Mouse (Mus musculus): ENCODE data around the gene Kirrel3. TPM values are rescaled to one million over a fixed set of nuclear protein-coding genes. Genes with fewer than 3 reads are reported as not detected.

Kirrel3 gene
- polyA plus RNA-seq, 1 experiment from 2014 or later: 2.5 TPM

DNA sequence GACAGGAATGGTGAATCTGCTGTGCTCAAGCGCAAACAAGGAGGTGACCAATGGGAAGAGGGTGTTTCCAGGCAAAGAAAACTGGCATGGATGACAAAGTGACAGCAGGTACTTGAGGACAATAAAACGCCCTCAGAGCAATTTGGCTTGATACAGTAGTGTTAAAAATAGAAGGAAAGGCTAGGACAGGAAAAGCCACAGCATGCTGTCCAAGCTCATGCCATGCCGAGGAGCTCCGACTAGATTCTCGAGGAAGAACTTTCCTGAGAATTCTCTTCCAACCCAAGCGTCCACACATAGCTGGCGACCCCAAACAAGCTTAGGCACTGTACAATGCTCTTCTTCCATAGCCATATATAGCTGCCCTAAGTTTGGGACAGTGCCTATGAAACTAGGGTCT, 263.5 kb downstream of the Kirrel3 start:
- DNase-seq (ENCODE audit: low spot score) (no peak), ATAC-seq (replicated peaks; ENCODE audit: insufficient number of reproducible peaks, low FRiP score, low TSS enrichment, low read depth) (no peak)
- no peak overlapping the region for H3K9ac ChIP-seq (replicated peaks; ENCODE audit: low read length)
- no peak overlapping the region for H3K4me3 ChIP-seq (ENCODE audit: low read depth, low read length)
- no peaks in the 10 kb centered on the region for H3K27me3 ChIP-seq (ENCODE audit: control insufficient read depth, insufficient read depth, low read length)
- no peak overlapping the region for H3K4me2 ChIP-seq (ENCODE audit: low read depth, low read length)
- H3K4me1 ChIP-seq (ENCODE audit: control insufficient read depth, insufficient read depth, low read length): no peaks in the 10 kb centered on the region
- no peaks in the 10 kb centered on the region for H3K36me3 ChIP-seq (replicated peaks; ENCODE audit: control insufficient read depth, insufficient read depth, low read depth, low read length)
- no peak overlapping the region for H3K27ac ChIP-seq (replicated peaks; ENCODE audit: low read depth, low read length)
- WGBS: 87% methylated on average over 7 of the region's 7 CpGs
- H3K9me3 ChIP-seq (replicated peaks; ENCODE audit: control insufficient read depth, low read length): no peaks in the 10 kb centered on the region

GRCm38 (mm10) chr9:34749877-34750276, 264.2 kb downstream of the Kirrel3 start:
- WGBS: 80% methylated on average over 4 of the region's 4 CpGs
- Histone ChIP-seq H3K36me3 (replicated peaks; ENCODE audit: control insufficient read depth, insufficient read depth, low read depth, low read length) (no peaks in the 10 kb centered on the region), H3K4me2 (ENCODE audit: low read depth, low read length) (no peak overlapping the region), H3K27me3 (ENCODE audit: control insufficient read depth, insufficient read depth, low read length) (no peaks in the 10 kb centered on the region), H3K9me3 (replicated peaks; ENCODE audit: control insufficient read depth, low read length) (no peaks in the 10 kb centered on the region), H3K4me3 (ENCODE audit: low read depth, low read length) (no peak overlapping the region), H3K9ac (replicated peaks; ENCODE audit: low read length) (no peak overlapping the region), H3K27ac (replicated peaks; ENCODE audit: low read depth, low read length) (no peak overlapping the region), H3K4me1 (ENCODE audit: control insufficient read depth, insufficient read depth, low read length) (no peaks in the 10 kb centered on the region)
- ATAC-seq (replicated peaks; ENCODE audit: insufficient number of reproducible peaks, low FRiP score, low TSS enrichment, low read depth): no peak
- no peak for DNase-seq (ENCODE audit: low spot score)

DNA sequence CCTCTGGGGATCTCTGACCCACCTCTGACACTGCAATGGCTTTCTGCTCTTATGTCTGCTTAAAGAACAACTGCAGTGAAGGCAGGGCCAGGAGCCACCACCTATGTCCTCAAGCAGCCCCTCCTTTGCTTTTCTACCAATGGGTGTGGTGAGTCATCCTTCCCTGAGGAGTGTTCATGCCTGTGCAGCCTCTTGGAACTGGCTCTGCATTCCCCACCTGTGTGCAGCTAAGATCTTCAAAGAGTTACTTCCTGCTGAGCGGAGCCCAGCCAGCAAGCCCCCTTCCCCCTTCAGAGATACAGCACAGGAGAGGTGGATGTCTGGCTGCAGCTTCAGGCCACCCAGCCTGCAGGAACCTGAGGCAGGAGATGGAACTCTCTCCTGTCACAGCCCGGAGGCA, 265.2 kb downstream of the Kirrel3 start:
- Histone ChIP-seq H3K4me1 (ENCODE audit: control insufficient read depth, insufficient read depth, low read length) (no peaks in the 10 kb centered on the region), H3K9me3 (replicated peaks; ENCODE audit: control insufficient read depth, low read length) (no peaks in the 10 kb centered on the region)
- WGBS: 42% methylated on average over 2 of the region's 2 CpGs

DNA sequence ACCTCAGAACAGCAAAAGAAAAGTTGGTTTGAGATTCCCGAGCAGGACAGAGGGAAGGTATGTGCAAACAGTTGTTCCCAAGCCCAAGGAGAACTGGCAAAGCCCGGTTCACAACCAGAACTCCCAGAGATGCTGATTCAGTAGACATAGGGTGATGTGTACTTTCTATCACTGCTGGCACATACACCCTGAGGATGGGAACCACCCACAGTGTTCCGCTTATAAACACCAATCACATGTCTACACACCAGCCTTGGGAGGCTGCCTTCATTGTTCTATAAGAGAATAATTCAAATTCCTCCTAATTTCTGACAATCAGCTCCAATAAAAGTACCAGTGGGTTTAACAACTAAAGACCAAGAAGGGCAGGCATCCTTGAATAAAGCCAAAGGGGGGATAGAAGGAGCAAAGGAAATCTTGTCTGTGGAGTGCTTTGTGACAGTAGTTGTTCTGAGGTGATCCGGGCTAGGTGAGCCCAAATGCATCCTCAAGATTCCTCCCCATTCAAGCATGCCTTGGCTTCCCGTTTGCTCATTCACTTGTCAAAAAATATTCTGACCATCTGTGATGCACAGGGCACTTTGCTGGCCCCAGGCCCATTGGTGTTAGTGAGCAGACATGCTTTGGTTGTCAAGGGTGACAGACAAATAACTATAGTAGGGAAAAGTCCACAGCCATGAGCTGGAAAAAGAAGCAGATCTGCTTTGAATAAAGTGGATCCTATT, 266.5 kb downstream of the Kirrel3 start:
- Histone ChIP-seq H3K27me3 (ENCODE audit: control insufficient read depth, insufficient read depth, low read length) (no peaks in the 10 kb centered on the region), H3K4me3 (ENCODE audit: low read depth, low read length) (no peak overlapping the region), H3K9ac (replicated peaks; ENCODE audit: low read length) (no peak overlapping the region), H3K9me3 (replicated peaks; ENCODE audit: control insufficient read depth, low read length) (no peaks in the 10 kb centered on the region), H3K36me3 (replicated peaks; ENCODE audit: control insufficient read depth, insufficient read depth, low read depth, low read length) (no peaks in the 10 kb centered on the region), H3K27ac (replicated peaks; ENCODE audit: low read depth, low read length) (no peak overlapping the region), H3K4me2 (ENCODE audit: low read depth, low read length) (no peak overlapping the region), H3K4me1 (ENCODE audit: control insufficient read depth, insufficient read depth, low read length) (no peaks in the 10 kb centered on the region)
- ATAC-seq (replicated peaks; ENCODE audit: insufficient number of reproducible peaks, low FRiP score, low TSS enrichment, low read depth) (no peak), DNase-seq (ENCODE audit: low spot score) (no peak)
- WGBS: 87% methylated on average over 5 of the region's 5 CpGs

More for the DNA sequence above, 265.2 kb downstream of the Kirrel3 start:
- H3K27me3 ChIP-seq (ENCODE audit: control insufficient read depth, insufficient read depth, low read length): no peaks in the 10 kb centered on the region
- no peak overlapping the region for H3K9ac ChIP-seq (replicated peaks; ENCODE audit: low read length)
- no peaks in the 10 kb centered on the region for H3K36me3 ChIP-seq (replicated peaks; ENCODE audit: control insufficient read depth, insufficient read depth, low read depth, low read length)
- DNase-seq (ENCODE audit: low spot score): no peak
- no peak for ATAC-seq (replicated peaks; ENCODE audit: insufficient number of reproducible peaks, low FRiP score, low TSS enrichment, low read depth)
- no peak overlapping the region for H3K27ac ChIP-seq (replicated peaks; ENCODE audit: low read depth, low read length)
- H3K4me2 ChIP-seq (ENCODE audit: low read depth, low read length): no peak overlapping the region
- H3K4me3 ChIP-seq (ENCODE audit: low read depth, low read length): no peak overlapping the region

- 20% methylated on average over 4 of the region's 4 CpGs for WGBS
- H3K9ac ChIP-seq (replicated peaks; ENCODE audit: low read length): no peak overlapping the region
- no peaks in the 10 kb centered on the region for H3K4me1 ChIP-seq (ENCODE audit: control insufficient read depth, insufficient read depth, low read length)
- H3K27ac ChIP-seq (replicated peaks; ENCODE audit: low read depth, low read length): no peak overlapping the region
- no peaks in the 10 kb centered on the region for H3K27me3 ChIP-seq (ENCODE audit: control insufficient read depth, insufficient read depth, low read length)
- no peak overlapping the region for H3K4me2 ChIP-seq (ENCODE audit: low read depth, low read length)
- DNase-seq (ENCODE audit: low spot score): peak; percentile 77
- H3K4me3 ChIP-seq (ENCODE audit: low read depth, low read length): no peak overlapping the region
- H3K9me3 ChIP-seq (replicated peaks; ENCODE audit: control insufficient read depth, low read length): no peaks in the 10 kb centered on the region
- H3K36me3 ChIP-seq (replicated peaks; ENCODE audit: control insufficient read depth, insufficient read depth, low read depth, low read length): no peaks in the 10 kb centered on the region
- no peak for ATAC-seq (replicated peaks; ENCODE audit: insufficient number of reproducible peaks, low FRiP score, low TSS enrichment, low read depth)
These were observed 267.1 kb downstream of the Kirrel3 start for GRCm38 (mm10) chr9:34752801-34753170.

GRCm38 (mm10) chr9:34753891-34754290, 268.2 kb downstream of the Kirrel3 start:
- ATAC-seq (replicated peaks; ENCODE audit: insufficient number of reproducible peaks, low FRiP score, low TSS enrichment, low read depth) (no peak), DNase-seq (ENCODE audit: low spot score) (no peak)
- H3K9ac ChIP-seq (replicated peaks; ENCODE audit: low read length): no peak overlapping the region
- 76% methylated on average over 5 of the region's 5 CpGs for WGBS
- no peak overlapping the region for H3K4me3 ChIP-seq (ENCODE audit: low read depth, low read length)
- H3K27me3 ChIP-seq (ENCODE audit: control insufficient read depth, insufficient read depth, low read length): no peaks in the 10 kb centered on the region
- no peaks in the 10 kb centered on the region for H3K4me1 ChIP-seq (ENCODE audit: control insufficient read depth, insufficient read depth, low read length)
- H3K27ac ChIP-seq (replicated peaks; ENCODE audit: low read depth, low read length): no peak overlapping the region
- H3K9me3 ChIP-seq (replicated peaks; ENCODE audit: control insufficient read depth, low read length): no peaks in the 10 kb centered on the region
- no peak overlapping the region for H3K4me2 ChIP-seq (ENCODE audit: low read depth, low read length)
- H3K36me3 ChIP-seq (replicated peaks; ENCODE audit: control insufficient read depth, insufficient read depth, low read depth, low read length): no peaks in the 10 kb centered on the region

DNA sequence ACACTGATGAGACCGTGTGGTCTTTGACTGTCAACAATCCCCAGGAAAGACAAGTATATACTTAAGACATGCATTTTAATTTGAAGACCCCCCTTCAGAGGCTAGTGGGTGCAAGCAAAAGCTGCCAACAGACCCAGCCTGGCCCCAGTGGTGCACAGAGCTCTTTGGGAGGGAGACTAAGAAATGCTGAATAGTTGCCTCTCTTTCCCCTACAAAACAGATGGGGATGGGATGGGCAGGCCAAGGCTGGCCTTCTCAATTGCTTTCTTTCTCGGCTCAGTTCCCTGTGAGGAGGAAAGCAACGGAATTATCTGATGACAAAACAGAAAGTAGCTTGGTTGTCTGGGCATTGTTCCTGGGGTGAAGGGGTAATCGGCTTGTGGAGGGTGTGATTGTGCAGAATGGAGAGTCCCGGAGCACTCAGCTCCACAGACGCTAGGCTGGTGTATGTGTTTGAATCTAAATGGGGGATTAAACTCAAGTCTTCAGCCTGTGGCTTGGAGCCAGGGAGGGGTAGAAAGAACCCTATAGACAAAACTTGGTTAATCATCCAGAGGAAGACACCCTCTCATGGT, 268.9 kb downstream of the Kirrel3 start:
- H3K9me3 ChIP-seq (replicated peaks; ENCODE audit: control insufficient read depth, low read length): no peaks in the 10 kb centered on the region
- no peak overlapping the region for H3K27ac ChIP-seq (replicated peaks; ENCODE audit: low read depth, low read length)
- ATAC-seq (replicated peaks; ENCODE audit: insufficient number of reproducible peaks, low FRiP score, low TSS enrichment, low read depth): no peak
- no peak overlapping the region for H3K4me2 ChIP-seq (ENCODE audit: low read depth, low read length)
- H3K36me3 ChIP-seq (replicated peaks; ENCODE audit: control insufficient read depth, insufficient read depth, low read depth, low read length): no peaks in the 10 kb centered on the region
- no peak overlapping the region for H3K4me3 ChIP-seq (ENCODE audit: low read depth, low read length)
- no peak overlapping the region for H3K9ac ChIP-seq (replicated peaks; ENCODE audit: low read length)
- no peaks in the 10 kb centered on the region for H3K4me1 ChIP-seq (ENCODE audit: control insufficient read depth, insufficient read depth, low read length)
- H3K27me3 ChIP-seq (ENCODE audit: control insufficient read depth, insufficient read depth, low read length): no peaks in the 10 kb centered on the region
- no peak for DNase-seq (ENCODE audit: low spot score)
- WGBS: 70% methylated on average over 6 of the region's 6 CpGs

- ATAC-seq (replicated peaks; ENCODE audit: insufficient number of reproducible peaks, low FRiP score, low TSS enrichment, low read depth): no peak
- 90% methylated on average over 7 of the region's 7 CpGs for WGBS
These were observed 270.4 kb downstream of the Kirrel3 start for GRCm38 (mm10) chr9:34756055-34756454.

More at GRCm38 (mm10) chr9:34756055-34756454, 270.4 kb downstream of the Kirrel3 start:
- Histone ChIP-seq H3K27ac (replicated peaks; ENCODE audit: low read depth, low read length) (no peak overlapping the region), H3K4me1 (ENCODE audit: control insufficient read depth, insufficient read depth, low read length) (no peaks in the 10 kb centered on the region), H3K4me2 (ENCODE audit: low read depth, low read length) (no peak overlapping the region), H3K9me3 (replicated peaks; ENCODE audit: control insufficient read depth, low read length) (no peaks in the 10 kb centered on the region), H3K36me3 (replicated peaks; ENCODE audit: control insufficient read depth, insufficient read depth, low read depth, low read length) (no peaks in the 10 kb centered on the region), H3K27me3 (ENCODE audit: control insufficient read depth, insufficient read depth, low read length) (no peaks in the 10 kb centered on the region), H3K9ac (replicated peaks; ENCODE audit: low read length) (no peak overlapping the region), H3K4me3 (ENCODE audit: low read depth, low read length) (no peak overlapping the region)
- DNase-seq (ENCODE audit: low spot score): no peak
